Mouse (Mus musculus) midbrain, embryonic 10.5 days (tissue): Measurements from ENCODE around the gene Gabrb3. TPM values are rescaled to one million over a fixed set of nuclear protein-coding genes. Genes with fewer than 3 reads are reported as not detected.

ENCODE experiments used
- DNase-seq: peaks from one replicate; pipeline ENCODE4 v3.0.0-alpha.2; 2017; ENCODE audit warnings: low spot score
- H3K27ac ChIP-seq: fragments of 300-500 bp; sonication (generic); replicated peaks from 2 replicates; pipeline ENCODE4 v1.5.1; 2016; ENCODE audit warnings: mild to moderate bottlenecking
- H3K27me3 ChIP-seq: fragments of 300-500 bp; sonication (generic); 2 replicates; pipeline ENCODE4 v1.6.1; 2016; ENCODE audit warnings: low read depth, mild to moderate bottlenecking; ENCODE audit not compliant: poor library complexity, severe bottlenecking
- H3K36me3 ChIP-seq: fragments of 300-500 bp; sonication (generic); 2 replicates; pipeline ENCODE4 v1.6.1; 2016; ENCODE audit warnings: mild to moderate bottlenecking, moderate library complexity
- H3K4me1 ChIP-seq: fragments of 300-500 bp; sonication (generic); 2 replicates; pipeline ENCODE4 v1.6.1; 2016
- H3K4me3 ChIP-seq: fragments of 300-500 bp; sonication (generic); 2 replicates; pipeline ENCODE4 v1.5.1; 2016; ENCODE audit warnings: mild to moderate bottlenecking, moderate library complexity
- H3K9me3 ChIP-seq: fragments of 300-500 bp; sonication (generic); replicated peaks from 2 replicates; pipeline ENCODE4 v1.6.1; 2016; ENCODE audit warnings: mild to moderate bottlenecking
- WGBS: fragments of 180-500 bp; shearing (Covaris S2); methylation state at CpG from one replicate; pipeline ENCODE4 v1.1.7; 2016; 5-methylcytosine and 5-hydroxymethylcytosine counted together
- polyA plus RNA-seq: library from polyadenylated mRNA; unstranded; fragments of >200 nt; fragmentation: Nextera tagmentation; extraction: Ambion mirVana; gene quantifications from 2 replicates; pipeline ENCODE4 v1.2.1, GENCODE M21; 2016

The Gabrb3 gene
- polyA plus RNA-seq, 1 experiment from 2014 or later, result 4.0 TPM

- 88% methylated on average over 4 of the region's 4 CpGs for WGBS
- peak; percentile 20 for DNase-seq
- no peaks in the 10 kb centered on the region for H3K27me3 ChIP-seq
- H3K27ac ChIP-seq, result no peak overlapping the region
- H3K36me3 ChIP-seq, result no peaks in the 10 kb centered on the region
- H3K9me3 ChIP-seq, result no peaks in the 10 kb centered on the region
- H3K4me1 ChIP-seq, result no peaks in the 10 kb centered on the region
- H3K4me3 ChIP-seq, result no peak overlapping the region
These were observed 54.5 kb downstream of the Gabrb3 start for GRCm38 (mm10) chr7:57473811-57474525.

DNA sequence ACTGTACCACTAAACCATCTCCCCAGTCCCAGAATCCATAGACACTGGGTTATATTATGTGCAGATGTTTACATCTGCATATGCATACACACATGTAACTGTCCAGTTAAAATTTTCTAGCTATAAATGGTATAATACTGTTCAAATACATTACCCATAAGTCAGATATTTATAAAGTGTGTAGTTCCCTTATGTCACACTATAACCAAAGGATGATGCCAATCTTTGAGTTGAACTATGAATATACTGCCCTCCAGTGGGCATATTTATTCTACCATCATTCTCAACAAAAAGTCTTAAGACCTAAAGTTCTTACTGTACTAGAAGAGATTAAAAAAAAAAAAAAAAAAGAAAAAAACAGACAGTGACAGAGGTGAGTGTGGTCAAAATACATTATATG, 63.4 kb downstream of the Gabrb3 start:
- no peaks in the 10 kb centered on the region for H3K27me3 ChIP-seq
- H3K27ac ChIP-seq, result no peak overlapping the region
- no peaks in the 10 kb centered on the region for H3K9me3 ChIP-seq
- H3K4me3 ChIP-seq, result no peak overlapping the region
- DNase-seq, result no peak
- no peaks in the 10 kb centered on the region for H3K4me1 ChIP-seq
- H3K36me3 ChIP-seq, result no peaks in the 10 kb centered on the region

- Histone ChIP-seq H3K9me3 (no peaks in the 10 kb centered on the region), H3K27me3 (no peaks in the 10 kb centered on the region), H3K4me3 (no peak overlapping the region), H3K36me3 (no peaks in the 10 kb centered on the region), H3K4me1 (no peaks in the 10 kb centered on the region), H3K27ac (no peak overlapping the region)
- DNase-seq, result no peak
- 90% methylated on average over 6 of the region's 6 CpGs for WGBS
These were observed 67.4 kb downstream of the Gabrb3 start for GRCm38 (mm10) chr7:57486907-57487306.

GRCm38 (mm10) chr7:57491795-57492194, 72.3 kb downstream of the Gabrb3 start:
- Histone ChIP-seq H3K4me3 (no peak overlapping the region), H3K27me3 (no peaks in the 10 kb centered on the region), H3K36me3 (no peaks in the 10 kb centered on the region), H3K9me3 (no peaks in the 10 kb centered on the region), H3K27ac (no peak overlapping the region), H3K4me1 (no peaks in the 10 kb centered on the region)
- DNase-seq, result no peak
- WGBS, result 84% methylated on average over 4 of the region's 4 CpGs

DNA sequence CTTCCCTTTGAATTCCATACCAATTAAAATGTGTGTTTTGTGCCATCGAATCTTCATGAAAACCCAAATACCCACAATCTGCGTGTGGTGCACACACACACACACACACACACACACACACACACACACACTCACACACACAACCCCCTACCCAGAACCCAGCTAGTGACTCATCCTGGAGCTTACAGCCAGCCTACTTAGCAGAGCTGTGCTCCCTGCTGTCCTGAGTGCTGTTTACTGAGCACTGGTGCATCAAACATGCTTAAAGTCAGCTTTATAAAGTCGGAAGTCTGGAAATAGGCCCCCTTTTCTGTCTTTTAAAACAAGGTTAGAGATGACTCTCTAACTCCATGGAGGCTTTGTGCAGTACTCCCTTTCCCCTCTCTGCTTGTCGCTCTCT, 83.3 kb downstream of the Gabrb3 start:
- 53% methylated on average over 4 of the region's 4 CpGs for whole genome bisulfite sequencing
- DNase-seq, result no peak
- no peaks in the 10 kb centered on the region for H3K9me3 ChIP-seq
- no peak overlapping the region for H3K4me3 ChIP-seq
- H3K27ac ChIP-seq, result no peak overlapping the region
- no peaks in the 10 kb centered on the region for H3K4me1 ChIP-seq
- no peaks in the 10 kb centered on the region for H3K36me3 ChIP-seq
- peaks cover 16% of the 10 kb centered on the region for H3K27me3 ChIP-seq

DNA sequence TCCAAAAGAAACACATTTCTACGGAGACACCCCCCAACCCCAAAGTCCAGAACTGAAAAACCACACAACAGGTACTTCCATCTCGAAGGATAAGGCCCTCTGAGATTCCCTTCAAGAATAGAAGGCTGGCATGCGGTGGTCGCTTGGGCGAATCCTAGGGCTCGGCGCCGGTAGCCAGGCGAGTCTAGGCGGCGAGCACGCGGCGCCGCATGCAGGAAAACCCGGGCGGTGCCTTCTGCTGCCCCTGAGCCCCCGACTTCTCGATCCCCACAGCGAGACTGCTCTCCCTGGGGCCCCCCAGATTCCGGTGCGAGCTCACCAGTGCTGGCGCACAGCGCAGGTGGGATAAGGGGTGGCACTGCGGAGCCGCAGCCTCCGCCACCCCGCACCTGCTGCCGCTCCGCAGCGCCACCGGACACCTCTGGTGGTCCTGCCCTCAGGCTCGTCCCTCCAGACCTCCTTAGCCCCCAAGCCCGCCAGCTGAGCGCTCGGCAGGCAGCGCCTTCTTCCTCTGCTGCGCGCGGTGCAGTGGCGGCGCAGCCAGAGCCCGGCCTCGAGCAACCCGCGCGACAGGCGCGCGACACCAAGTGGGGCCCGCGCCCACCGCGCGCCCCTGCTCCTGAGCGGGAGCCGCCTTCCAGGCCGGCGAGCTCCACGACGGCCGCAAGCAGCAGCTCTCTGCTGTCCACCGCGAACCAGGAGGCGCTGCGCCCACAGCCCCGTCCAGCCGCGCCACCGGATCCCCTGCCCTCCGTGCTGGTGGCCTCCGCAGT, 89.6 kb downstream of the Gabrb3 start:
- 1% methylated on average over 72 of the region's 72 CpGs for WGBS
- Histone ChIP-seq H3K4me1 (peaks cover 17% of the 10 kb centered on the region), H3K36me3 (no peaks in the 10 kb centered on the region), H3K27ac (no peak overlapping the region), H3K4me3 (peak overlapping the region; percentile 62), H3K27me3 (peaks cover 55% of the 10 kb centered on the region), H3K9me3 (no peaks in the 10 kb centered on the region)
- DNase-seq, result peak; percentile 51

GRCm38 (mm10) chr7:57509681-57510141, 90.2 kb downstream of the Gabrb3 start, which contains the start of gene Gabra5:
Gene Gabra5, minus strand, starts transcription at chr7:57510059.
- WGBS, result 1% methylated on average over 59 of the region's 59 CpGs
- Histone ChIP-seq H3K27me3 (peaks cover 55% of the 10 kb centered on the region), H3K27ac (no peak within 1 kb of the TSS), H3K9me3 (no peaks in the 10 kb centered on the region), H3K36me3 (no peaks in the 10 kb centered on the region), H3K4me1 (peaks cover 17% of the 10 kb centered on the region), H3K4me3 (peak within 1 kb of the TSS; percentile 62)
- peak; percentile 67 for DNase-seq

DNA sequence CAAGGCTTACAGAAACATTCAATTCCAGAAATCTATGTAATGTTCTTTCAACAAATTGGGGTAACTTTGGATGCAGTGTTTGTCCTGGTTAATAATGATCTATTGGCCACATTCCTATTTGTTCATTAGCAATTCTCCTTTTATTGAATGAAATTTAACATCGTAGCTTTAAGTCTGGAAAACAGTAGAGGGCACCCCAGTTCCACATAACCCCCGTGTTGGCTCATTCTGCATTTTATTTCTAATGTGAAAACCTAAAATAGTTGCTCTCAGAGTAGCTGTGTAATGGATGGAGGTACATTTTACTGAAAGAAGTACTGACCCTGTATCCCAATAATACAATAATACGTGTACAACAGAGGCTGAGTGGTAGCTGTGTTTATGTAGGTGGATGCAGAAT, 93.5 kb downstream of the Gabrb3 start:
- H3K36me3 ChIP-seq, result no peaks in the 10 kb centered on the region
- H3K4me3 ChIP-seq, result no peak overlapping the region
- WGBS, result 44% methylated on average over 3 of the region's 3 CpGs
- H3K27ac ChIP-seq, result no peak overlapping the region
- H3K27me3 ChIP-seq, result peaks cover 38% of the 10 kb centered on the region
- peaks cover 17% of the 10 kb centered on the region for H3K4me1 ChIP-seq
- no peaks in the 10 kb centered on the region for H3K9me3 ChIP-seq
- no peak for DNase-seq

GRCm38 (mm10) chr7:57529451-57529850, 110.0 kb downstream of the Gabrb3 start:
- 90% methylated on average over 4 of the region's 4 CpGs for WGBS
- no peak overlapping the region for H3K27ac ChIP-seq
- DNase-seq, result no peak
- H3K36me3 ChIP-seq, result no peaks in the 10 kb centered on the region
- H3K9me3 ChIP-seq, result no peaks in the 10 kb centered on the region
- no peak overlapping the region for H3K4me3 ChIP-seq
- no peaks in the 10 kb centered on the region for H3K27me3 ChIP-seq
- no peaks in the 10 kb centered on the region for H3K4me1 ChIP-seq

DNA sequence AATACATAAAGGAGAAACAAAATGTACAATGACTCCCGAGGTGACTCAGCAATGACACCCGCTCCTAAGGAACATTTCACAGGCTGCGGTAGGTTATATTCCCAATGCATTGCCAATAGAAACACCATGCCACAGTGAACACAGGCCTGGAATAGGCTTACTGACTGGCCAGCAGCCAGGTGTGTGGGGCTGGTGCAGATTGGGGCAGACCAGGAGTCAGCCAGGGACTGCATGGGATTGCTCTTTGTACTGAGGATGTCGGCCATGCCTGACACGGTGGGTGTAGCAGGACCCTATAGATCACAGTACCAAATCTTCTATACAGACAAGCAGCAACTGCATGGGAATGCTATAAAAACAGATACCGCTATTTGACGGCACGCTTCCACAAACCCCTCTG, 110.5 kb downstream of the Gabrb3 start:
- H3K4me3 ChIP-seq, result no peak overlapping the region
- no peaks in the 10 kb centered on the region for H3K27me3 ChIP-seq
- no peaks in the 10 kb centered on the region for H3K4me1 ChIP-seq
- no peak for DNase-seq
- no peaks in the 10 kb centered on the region for H3K9me3 ChIP-seq
- no peak overlapping the region for H3K27ac ChIP-seq
- no peaks in the 10 kb centered on the region for H3K36me3 ChIP-seq
- WGBS, result 95% methylated on average over 8 of the region's 8 CpGs

GRCm38 (mm10) chr7:57532676-57533075, 113.2 kb downstream of the Gabrb3 start:
- Histone ChIP-seq H3K4me1 (no peaks in the 10 kb centered on the region), H3K4me3 (no peak overlapping the region), H3K9me3 (no peaks in the 10 kb centered on the region), H3K36me3 (no peaks in the 10 kb centered on the region), H3K27ac (no peak overlapping the region), H3K27me3 (no peaks in the 10 kb centered on the region)
- 90% methylated on average over 10 of the region's 10 CpGs for WGBS
- no peak for DNase-seq

DNA sequence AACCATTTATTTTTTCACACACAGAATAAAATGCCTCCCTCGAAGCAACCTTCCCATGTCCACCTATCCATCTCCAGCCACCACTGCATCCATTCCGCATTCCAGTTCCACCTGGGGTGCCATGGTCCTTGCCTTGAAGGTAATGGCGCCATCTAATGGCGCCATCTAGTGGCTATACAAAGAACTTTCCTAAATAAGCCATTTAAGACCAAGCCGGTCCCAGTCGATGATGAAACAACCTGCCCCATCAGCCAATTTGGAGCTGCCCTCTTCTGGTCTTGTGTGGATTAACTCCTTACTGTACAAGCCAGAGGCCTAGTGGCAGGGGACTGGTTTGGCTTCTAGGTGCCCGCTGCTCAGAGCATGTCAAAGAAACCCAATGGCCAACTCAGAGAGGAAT, 119.1 kb downstream of the Gabrb3 start:
- no peaks in the 10 kb centered on the region for H3K4me1 ChIP-seq
- DNase-seq, result peak; percentile 17
- H3K36me3 ChIP-seq, result no peaks in the 10 kb centered on the region
- no peak overlapping the region for H3K4me3 ChIP-seq
- WGBS, result 22% methylated on average over 7 of the region's 7 CpGs
- H3K9me3 ChIP-seq, result no peaks in the 10 kb centered on the region
- H3K27ac ChIP-seq, result no peak overlapping the region
- no peaks in the 10 kb centered on the region for H3K27me3 ChIP-seq

- no peak overlapping the region for H3K4me3 ChIP-seq
- no peak for DNase-seq
- no peaks in the 10 kb centered on the region for H3K36me3 ChIP-seq
- no peak overlapping the region for H3K27ac ChIP-seq
- H3K4me1 ChIP-seq, result no peaks in the 10 kb centered on the region
- H3K27me3 ChIP-seq, result no peaks in the 10 kb centered on the region
- WGBS, result 80% methylated on average over 3 of the region's 3 CpGs
- no peaks in the 10 kb centered on the region for H3K9me3 ChIP-seq
These were observed 141.4 kb downstream of the Gabrb3 start for GRCm38 (mm10) chr7:57560732-57561436.
